Mouse (Mus musculus): ENCODE measurements at regions not wholly inside any gene's neighbourhood (a gene's known extent, or its start where the extent isn't known, plus 50 kb on each side); places are given as distances from the start of the nearest gene placed in this dataset.

- H3K4me3 ChIP-seq (ENCODE audit: control insufficient read depth in 1 of 2, insufficient read depth in 1 of 2, low read depth in 2 of 2, low read length in 2 of 2): no peak overlapping the region
- no peak overlapping the region for H3K27ac ChIP-seq (ENCODE audit: control insufficient read depth, low read depth, low read length)
- H3K79me2 ChIP-seq (ENCODE audit: control insufficient read depth, insufficient read depth, low read length, poor library complexity): no peaks in the 10 kb centered on the region
- no peak for DNase-seq (ENCODE audit: low read depth, low spot score)
- no peaks in the 10 kb centered on the region for H3K9me3 ChIP-seq (replicated peaks; ENCODE audit: insufficient read depth, low read length)
- H3K4me1 ChIP-seq (ENCODE audit: control insufficient read depth in 1 of 2, insufficient read depth in 2 of 2, low read length in 2 of 2): no peaks in the 10 kb centered on the region
- H3K9ac ChIP-seq (ENCODE audit: control insufficient read depth, low read depth, low read length, poor library complexity, severe bottlenecking): no peak overlapping the region
- H3K27me3 ChIP-seq (ENCODE audit: control insufficient read depth in 1 of 2, insufficient read depth in 2 of 2, low read length in 2 of 2): no peaks in the 10 kb centered on the region
- TF ChIP-seq CHD1 (IDR thresholded peaks at IDR 0.05; ENCODE audit: low read depth, low read length): no peak
- TF ChIP-seq JUND (IDR thresholded peaks at IDR 0.05; ENCODE audit: low read depth, low read length): no peak
- TF ChIP-seq GABPA (IDR thresholded peaks at IDR 0.05; ENCODE audit: low read depth, low read length): no peak
- TF ChIP-seq KAT2A (conservative IDR thresholded peaks at IDR 0.05; ENCODE audit: low read depth, low read length): no peak
- TF ChIP-seq POLR2A (IDR thresholded peaks at IDR 0.05; ENCODE audit: control insufficient read depth in 1 of 2, insufficient read depth in 1 of 2, low read depth in 1 of 2, low read length in 2 of 2, poor library complexity in 1 of 2): no peak
- no peak for TF ChIP-seq MAFK (IDR thresholded peaks at IDR 0.05; ENCODE audit: borderline replicate concordance, low read depth, low read length)
- TF ChIP-seq MAX (IDR thresholded peaks at IDR 0.05; ENCODE audit: low read length): no peak
- TF ChIP-seq NRF1 (IDR thresholded peaks at IDR 0.05; ENCODE audit: insufficient read depth, low read depth, low read length, poor library complexity, severe bottlenecking): no peak
- no peak for TF ChIP-seq MXI1 (IDR thresholded peaks at IDR 0.05; ENCODE audit: low read depth, low read length)
- TF ChIP-seq MEF2A (IDR thresholded peaks at IDR 0.05; ENCODE audit: extremely low read depth, insufficient replicate concordance, low read depth, low read length, poor library complexity, severe bottlenecking): no peak
- no peak for TF ChIP-seq USF2 (IDR thresholded peaks at IDR 0.05; ENCODE audit: borderline replicate concordance in 1 of 2, insufficient read depth in 1 of 2, low read depth in 1 of 2, low read length in 2 of 2)
- TF ChIP-seq E2F4 (IDR thresholded peaks at IDR 0.05; ENCODE audit: borderline replicate concordance, low read depth, low read length): no peak
- H3K36me3 ChIP-seq (ENCODE audit: control insufficient read depth in 1 of 2, insufficient read depth in 2 of 2, low read length in 2 of 2): no peaks in the 10 kb centered on the region
Measured at GRCm38 (mm10) chr1:137813716-137814115, 361.8 kb downstream of the Ptprc start.

- no peak overlapping the region for H3K9ac ChIP-seq (ENCODE audit: control insufficient read depth, low read depth, low read length, poor library complexity, severe bottlenecking)
- no peak for DNase-seq (ENCODE audit: low read depth, low spot score)
- H3K79me2 ChIP-seq (ENCODE audit: control insufficient read depth, insufficient read depth, low read length, poor library complexity): no peaks in the 10 kb centered on the region
- H3K27ac ChIP-seq (ENCODE audit: control insufficient read depth, low read depth, low read length): no peak overlapping the region
- H3K9me3 ChIP-seq (replicated peaks; ENCODE audit: insufficient read depth, low read length): no peaks in the 10 kb centered on the region
- no peak overlapping the region for H3K4me3 ChIP-seq (ENCODE audit: control insufficient read depth in 1 of 2, insufficient read depth in 1 of 2, low read depth in 2 of 2, low read length in 2 of 2)
- no peaks in the 10 kb centered on the region for H3K27me3 ChIP-seq (ENCODE audit: control insufficient read depth in 1 of 2, insufficient read depth in 2 of 2, low read length in 2 of 2)
- TF ChIP-seq EP300 (IDR thresholded peaks at IDR 0.05; ENCODE audit: low read depth in 1 of 2, low read length in 2 of 2) (no peak), POLR2A (IDR thresholded peaks at IDR 0.05; ENCODE audit: control insufficient read depth in 1 of 2, insufficient read depth in 1 of 2, low read depth in 1 of 2, low read length in 2 of 2, poor library complexity in 1 of 2) (no peak), E2F4 (IDR thresholded peaks at IDR 0.05; ENCODE audit: borderline replicate concordance, low read depth, low read length) (no peak), KAT2A (conservative IDR thresholded peaks at IDR 0.05; ENCODE audit: low read depth, low read length) (no peak), MEF2A (IDR thresholded peaks at IDR 0.05; ENCODE audit: extremely low read depth, insufficient replicate concordance, low read depth, low read length, poor library complexity, severe bottlenecking) (no peak), SIN3A (IDR thresholded peaks at IDR 0.05; ENCODE audit: low read length) (no peak), TCF12 (IDR thresholded peaks at IDR 0.05; ENCODE audit: low read depth, low read length) (no peak), USF2 (IDR thresholded peaks at IDR 0.05; ENCODE audit: borderline replicate concordance in 1 of 2, insufficient read depth in 1 of 2, low read depth in 1 of 2, low read length in 2 of 2) (no peak), MXI1 (IDR thresholded peaks at IDR 0.05; ENCODE audit: low read depth, low read length) (no peak), MAFK (IDR thresholded peaks at IDR 0.05; ENCODE audit: borderline replicate concordance, low read depth, low read length) (no peak), ZKSCAN1 (IDR thresholded peaks at IDR 0.05; ENCODE audit: low read depth, low read length) (no peak), ETS1 (IDR thresholded peaks at IDR 0.05; ENCODE audit: low read depth, low read length) (no peak), NELFE (IDR thresholded peaks at IDR 0.05; ENCODE audit: low read depth, low read length) (no peak), SMC3 (IDR thresholded peaks at IDR 0.05; ENCODE audit: low read depth, low read length) (no peak)
- no peaks in the 10 kb centered on the region for H3K4me1 ChIP-seq (ENCODE audit: control insufficient read depth in 1 of 2, insufficient read depth in 2 of 2, low read length in 2 of 2)
- H3K36me3 ChIP-seq (ENCODE audit: control insufficient read depth in 1 of 2, insufficient read depth in 2 of 2, low read length in 2 of 2): no peaks in the 10 kb centered on the region
Measured at GRCm38 (mm10) chr1:137811981-137812380, 363.5 kb downstream of the Ptprc start.

Measured in MEL (cell line).